Mouse (Mus musculus) granulocyte monocyte progenitor cell, adult 5-6 weeks (primary cell): ENCODE measurements around the gene Ublcp1. TPM values are rescaled to one million over a fixed set of nuclear protein-coding genes. Genes with fewer than 3 reads are reported as not detected.

Source experiments
- ATAC-seq: replicated peaks from 2 replicates; pipeline ENCODE4 v1.8.0; 2016; ENCODE audit warnings: mild to moderate bottlenecking, moderate TSS enrichment, inconsistent platforms; ENCODE audit not compliant: poor library complexity, severe bottlenecking
- total RNA-seq, 2 experiments: library from RNA; stranded (forward) in 1 of 2; stranded (reverse) in 1 of 2; fragments of 200-712, 200-1000 nt in 1 of 2; fragments of >200 nt in 1 of 2; fragmentation: Nextera tagmentation in 1 of 2; gene quantifications; 2 replicates each; pipeline ENCODE4 v1.2.3; 2014 to 2017

The Ublcp1 gene
- total RNA-seq, 2 experiments from 2014 or later: 8.4 to 12.6 TPM

GRCm38 (mm10) chr11:44423261-44423660, 47.0 kb downstream of the Ublcp1 start:
- ATAC-seq: no peak

GRCm38 (mm10) chr11:44422337-44423111, 47.8 kb downstream of the Ublcp1 start:
- no peak for ATAC-seq

- ATAC-seq: peak; percentile 88
Observed at GRCm38 (mm10) chr11:44417403-44417802, 52.9 kb downstream of the Ublcp1 start.

- ATAC-seq: no peak
Observed at GRCm38 (mm10) chr11:44414605-44415004, 55.7 kb downstream of the Ublcp1 start.

GRCm38 (mm10) chr11:44413371-44413770, 56.9 kb downstream of the Ublcp1 start:
- ATAC-seq: no peak

GRCm38 (mm10) chr11:44412276-44412675, 58.0 kb downstream of the Ublcp1 start:
- no peak for ATAC-seq

- peak; percentile 41; the same call in 1 of the 2 replicates for ATAC-seq
Observed at GRCm38 (mm10) chr11:44410413-44410812, 59.9 kb downstream of the Ublcp1 start.

- no peak for ATAC-seq
Observed at GRCm38 (mm10) chr11:44408626-44409025, 61.7 kb downstream of the Ublcp1 start.

- ATAC-seq: no peak
Observed at GRCm38 (mm10) chr11:44406457-44406856, 63.8 kb downstream of the Ublcp1 start.

GRCm38 (mm10) chr11:44405961-44406360, 64.3 kb downstream of the Ublcp1 start:
- ATAC-seq: no peak

GRCm38 (mm10) chr11:44405113-44405512, 65.2 kb downstream of the Ublcp1 start:
- ATAC-seq: peak; percentile 71

Other genes with a start within 250 kb of the Ublcp1 start
- gene Il12b, start 70.4 kb downstream of the Ublcp1 start, total RNA-seq (2014; fragmentation: Nextera tagmentation): not detected in 2 replicates
- not detected in 2 replicates for gene Il12b, start 70.4 kb downstream of the Ublcp1 start, total RNA-seq (2017)
- 18.9 and 20.7 TPM in 2 replicates for gene Rnf145, start 48.5 kb upstream of the Ublcp1 start, total RNA-seq (2014; fragmentation: Nextera tagmentation)
- gene Rnf145, start 48.5 kb upstream of the Ublcp1 start, total RNA-seq (2017): 18.2 and 22.2 TPM in 2 replicates
- gene Ebf1, start 146.8 kb upstream of the Ublcp1 start, total RNA-seq (2014; fragmentation: Nextera tagmentation): not detected in 2 replicates
- gene Ebf1, start 146.8 kb upstream of the Ublcp1 start, total RNA-seq (2017): not detected in 2 replicates